Mouse (Mus musculus) neural tube, embryonic 15.5 days (tissue): ENCODE measurements at regions not wholly inside any gene's neighbourhood (a gene's known extent, or its start where the extent isn't known, plus 50 kb on each side); places are given as distances from the start of the nearest gene placed in this dataset.
"Not testable (repeated sequence)": the region's sequence is repeated elsewhere in the genome, so short reads cannot be mapped to it uniquely, and the experiment has no call there.

Experiments
- ATAC-seq: fragments of 200-750 bp; cut with Nextera tagmentation; 2 replicates; pipeline ENCODE4 v1.8.0; 2017; ENCODE audit warnings: mild to moderate bottlenecking, moderate TSS enrichment, moderate library complexity; ENCODE audit not compliant: low FRiP score
- H3K27ac ChIP-seq: fragments of 300-500 bp; sonication (generic); replicated peaks from 2 replicates; pipeline ENCODE4 v1.5.1; 2015; ENCODE audit warnings: mild to moderate bottlenecking, inconsistent platforms
- H3K27me3 ChIP-seq: fragments of 300-500 bp; sonication (generic); replicated peaks from 2 replicates; pipeline ENCODE4 v1.6.1; 2015; ENCODE audit warnings: inconsistent platforms
- H3K36me3 ChIP-seq: fragments of 300-500 bp; sonication (generic); 2 replicates; pipeline ENCODE4 v1.6.1; 2015; ENCODE audit warnings: inconsistent platforms
- H3K4me1 ChIP-seq: fragments of 300-500 bp; sonication (generic); 2 replicates; pipeline ENCODE4 v1.6.1; 2015; ENCODE audit warnings: inconsistent platforms
- H3K4me2 ChIP-seq: fragments of 300-500 bp; sonication (generic); 2 replicates; pipeline ENCODE4 v1.6.1; 2015; ENCODE audit warnings: inconsistent platforms, mild to moderate bottlenecking, moderate library complexity
- H3K4me3 ChIP-seq: fragments of 300-500 bp; sonication (generic); replicated peaks from 2 replicates; pipeline ENCODE4 v1.5.1; 2015; ENCODE audit warnings: mild to moderate bottlenecking, inconsistent platforms
- H3K9ac ChIP-seq: fragments of 300-500 bp; sonication (generic); replicated peaks from 2 replicates; pipeline ENCODE4 v1.6.1; 2015; ENCODE audit warnings: mild to moderate bottlenecking, inconsistent platforms
- H3K9me3 ChIP-seq: fragments of 300-500 bp; sonication (generic); replicated peaks from 2 replicates; pipeline ENCODE4 v1.6.1; 2016; ENCODE audit warnings: inconsistent platforms
- WGBS: fragments of 180-500 bp; shearing (Covaris S2); methylation state at CpG from one replicate; pipeline ENCODE4 v1.1.7; 2015; ENCODE audit warnings: mixed read lengths; 5-methylcytosine and 5-hydroxymethylcytosine counted together

- H3K4me3 ChIP-seq = peak overlapping the region; percentile 12; the same call in 1 of the 2 replicates
Observed at GRCm38 (mm10) chr12:22156467-22157037, 739.1 kb upstream of the Ywhaq start.

GRCm38 (mm10) chr12:22155341-22155740, 737.9 kb upstream of the Ywhaq start:
- H3K36me3 ChIP-seq, H3K9ac ChIP-seq, ATAC-seq, H3K4me3 ChIP-seq, H3K4me1 ChIP-seq, H3K27ac ChIP-seq, H3K9me3 ChIP-seq, H3K4me2 ChIP-seq, H3K27me3 ChIP-seq: not testable (repeated sequence)
- 80% methylated on average over 5 of the region's 8 CpGs for WGBS

More at GRCm38 (mm10) chr12:22156467-22157037, 739.1 kb upstream of the Ywhaq start:
- H3K27me3 ChIP-seq, H3K4me1 ChIP-seq, H3K9ac ChIP-seq, H3K9me3 ChIP-seq, H3K36me3 ChIP-seq, H3K27ac ChIP-seq, ATAC-seq: not testable (repeated sequence)
- WGBS = 8% methylated on average over 23 of the region's 47 CpGs
- peak overlapping the region; percentile 26 for H3K4me2 ChIP-seq
